Mouse (Mus musculus): ENCODE measurements at regions not wholly inside any gene's neighbourhood (a gene's known extent, or its start where the extent isn't known, plus 50 kb on each side); places are given as distances from the start of the nearest gene placed in this dataset.

DNA sequence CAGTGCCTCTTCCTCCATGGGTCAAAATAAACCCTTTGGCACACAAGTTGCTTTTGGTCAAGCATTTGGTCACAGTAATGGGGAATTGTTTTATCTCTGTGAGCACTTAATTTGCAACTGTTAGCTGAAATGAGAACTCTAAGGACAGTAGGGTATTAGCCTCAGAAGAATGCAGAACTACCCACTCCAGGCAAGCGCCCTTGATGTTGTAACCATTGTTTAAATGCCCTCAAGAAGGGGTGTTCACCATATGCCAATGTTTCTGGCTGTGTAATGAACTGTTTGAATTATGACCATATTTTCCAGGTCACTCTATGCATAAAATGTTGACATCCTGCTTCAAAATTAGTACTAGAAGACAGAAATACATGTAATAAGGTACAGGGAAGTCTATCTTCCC, 174.6 kb upstream of the Gm9833 start:
- TF ChIP-seq POLR2A (IDR thresholded peaks at IDR 0.05; ENCODE audit: low read depth, low read length) = no peak
- TF ChIP-seq CTCF (conservative IDR thresholded peaks at IDR 0.05; ENCODE audit: insufficient read depth, insufficient read length, low read depth, low read length) = no peak

All from kidney, adult 2 months (tissue).